Mouse (Mus musculus): ENCODE data around the gene Steap4.
"Not testable (repeated sequence)": the region's sequence is repeated elsewhere in the genome, so short reads cannot be mapped to it uniquely, and the experiment has no call there.

Gene Steap4

GRCm38 (mm10) chr5:7960176-7960575 is at the start of gene Steap4:
Gene Steap4, plus strand, starts transcription at chr5:7960457.
- DNase-seq (ENCODE audit: low read depth, low spot score) = no peak

GRCm38 (mm10) chr5:7911975-7912374 is 48.3 kb upstream of the Steap4 start:
- peak; percentile 6 for DNase-seq (ENCODE audit: low read depth, low spot score)

- DNase-seq (ENCODE audit: low read depth, low spot score) = no peak
Observed at GRCm38 (mm10) chr5:7917501-7918295, 42.6 kb upstream of the Steap4 start.

GRCm38 (mm10) chr5:7918296-7918579 is 42.0 kb upstream of the Steap4 start:
- no peak for DNase-seq (ENCODE audit: low read depth, low spot score)

- DNase-seq (ENCODE audit: low read depth, low spot score) = no peak
Observed at GRCm38 (mm10) chr5:7919681-7920080, 40.6 kb upstream of the Steap4 start.

- no peak for DNase-seq (ENCODE audit: low read depth, low spot score)
Observed at GRCm38 (mm10) chr5:7922751-7923150, 37.5 kb upstream of the Steap4 start.

- no peak for DNase-seq (ENCODE audit: low read depth, low spot score)
Observed at GRCm38 (mm10) chr5:7923666-7924065, 36.6 kb upstream of the Steap4 start.

- no peak for DNase-seq (ENCODE audit: low read depth, low spot score)
Observed at GRCm38 (mm10) chr5:7932234-7933221, 27.7 kb upstream of the Steap4 start.

- not testable (repeated sequence) for DNase-seq (ENCODE audit: low read depth, low spot score)
Observed at GRCm38 (mm10) chr5:7933495-7933894, 26.8 kb upstream of the Steap4 start.

- no peak for DNase-seq (ENCODE audit: low read depth, low spot score)
Observed at GRCm38 (mm10) chr5:7933933-7934675, 26.2 kb upstream of the Steap4 start.

GRCm38 (mm10) chr5:7954838-7955237 is 5.4 kb upstream of the Steap4 start:
- DNase-seq (ENCODE audit: low read depth, low spot score) = no peak

- no peak for DNase-seq (ENCODE audit: low read depth, low spot score)
Observed at GRCm38 (mm10) chr5:7955371-7955966, 4.8 kb upstream of the Steap4 start.

- DNase-seq (ENCODE audit: low read depth, low spot score) = no peak
Observed at GRCm38 (mm10) chr5:7958061-7958460, 2.2 kb upstream of the Steap4 start.

GRCm38 (mm10) chr5:7959286-7959685 is 971 bp upstream of the Steap4 start:
- no peak for DNase-seq (ENCODE audit: low read depth, low spot score)

GRCm38 (mm10) chr5:7961113-7961512 is 856 bp downstream of the Steap4 start:
- DNase-seq (ENCODE audit: low read depth, low spot score) = no peak

GRCm38 (mm10) chr5:7965281-7965680 is 5.0 kb downstream of the Steap4 start:
- peak; percentile 37 for DNase-seq (ENCODE audit: low read depth, low spot score)

GRCm38 (mm10) chr5:7968152-7968551 is 7.9 kb downstream of the Steap4 start:
- DNase-seq (ENCODE audit: low read depth, low spot score) = no peak

GRCm38 (mm10) chr5:7972266-7972665 is 12.0 kb downstream of the Steap4 start:
- no peak for DNase-seq (ENCODE audit: low read depth, low spot score)

GRCm38 (mm10) chr5:7974522-7975197 is 14.4 kb downstream of the Steap4 start:
- DNase-seq (ENCODE audit: low read depth, low spot score) = no peak

GRCm38 (mm10) chr5:7980586-7980985 is 20.3 kb downstream of the Steap4 start:
- DNase-seq (ENCODE audit: low read depth, low spot score) = no peak

GRCm38 (mm10) chr5:7987962-7988361 is 27.7 kb downstream of the Steap4 start:
- peak; percentile 12 for DNase-seq (ENCODE audit: low read depth, low spot score)
